Mouse (Mus musculus): ENCODE results near the gene Itgae. TPM values are rescaled to one million over a fixed set of nuclear protein-coding genes. Genes with fewer than 3 reads are reported as not detected.

Itgae gene
- total RNA-seq, 2 experiments from 2014 or later = 0.10 to 0.17 TPM

GRCm38 (mm10) chr11:73092057-73092456 is 1.7 kb downstream of the Itgae start:
- no peak for DNase-seq (ENCODE audit: low spot score in 2 of 2)

DNA sequence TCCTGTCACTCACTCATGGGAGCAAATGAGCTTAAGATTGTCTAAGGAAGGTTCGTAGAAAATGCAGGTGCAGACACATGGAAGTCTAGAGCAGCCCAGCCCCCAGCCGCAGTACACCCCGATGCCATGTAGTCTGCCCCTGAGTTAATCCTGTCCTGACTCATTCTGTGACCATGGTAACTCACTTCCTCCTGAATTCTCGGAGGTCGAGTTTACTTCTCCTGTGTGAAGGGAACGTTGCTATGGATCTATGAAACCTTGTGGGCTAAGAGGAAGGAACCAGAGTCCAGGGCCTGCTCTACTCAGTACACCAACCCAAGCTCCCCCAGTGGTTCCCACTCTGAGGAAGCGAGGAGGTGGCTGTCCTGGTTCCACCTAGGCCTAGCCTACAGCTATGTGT is 2.5 kb downstream of the Itgae start:
- DNase-seq (ENCODE audit: low spot score in 2 of 2) = no peak

- no peak for DNase-seq (ENCODE audit: low spot score in 2 of 2)
Measured at GRCm38 (mm10) chr11:73094231-73094995, 4.0 kb downstream of the Itgae start.

DNA sequence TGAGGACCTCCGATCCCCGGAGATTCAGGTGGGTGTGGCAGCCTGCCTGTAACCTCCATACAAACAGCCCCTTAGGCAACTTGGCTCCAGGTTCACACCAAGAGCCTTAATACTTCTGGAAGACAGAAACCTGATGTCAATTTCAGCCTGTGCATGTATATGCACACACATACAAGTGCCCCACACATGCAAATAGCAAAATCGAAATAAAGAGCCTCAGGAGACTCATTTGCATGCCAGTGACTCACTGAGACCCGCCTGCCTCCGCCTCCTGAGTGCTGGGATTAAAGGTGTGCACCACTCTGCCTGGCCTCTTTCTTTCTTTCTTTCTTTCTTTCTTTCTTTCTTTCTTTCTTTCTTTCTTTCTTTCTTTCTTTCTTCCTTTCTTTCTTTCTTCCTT is 8.5 kb downstream of the Itgae start:
- DNase-seq (ENCODE audit: low spot score in 2 of 2) = no peak

DNA sequence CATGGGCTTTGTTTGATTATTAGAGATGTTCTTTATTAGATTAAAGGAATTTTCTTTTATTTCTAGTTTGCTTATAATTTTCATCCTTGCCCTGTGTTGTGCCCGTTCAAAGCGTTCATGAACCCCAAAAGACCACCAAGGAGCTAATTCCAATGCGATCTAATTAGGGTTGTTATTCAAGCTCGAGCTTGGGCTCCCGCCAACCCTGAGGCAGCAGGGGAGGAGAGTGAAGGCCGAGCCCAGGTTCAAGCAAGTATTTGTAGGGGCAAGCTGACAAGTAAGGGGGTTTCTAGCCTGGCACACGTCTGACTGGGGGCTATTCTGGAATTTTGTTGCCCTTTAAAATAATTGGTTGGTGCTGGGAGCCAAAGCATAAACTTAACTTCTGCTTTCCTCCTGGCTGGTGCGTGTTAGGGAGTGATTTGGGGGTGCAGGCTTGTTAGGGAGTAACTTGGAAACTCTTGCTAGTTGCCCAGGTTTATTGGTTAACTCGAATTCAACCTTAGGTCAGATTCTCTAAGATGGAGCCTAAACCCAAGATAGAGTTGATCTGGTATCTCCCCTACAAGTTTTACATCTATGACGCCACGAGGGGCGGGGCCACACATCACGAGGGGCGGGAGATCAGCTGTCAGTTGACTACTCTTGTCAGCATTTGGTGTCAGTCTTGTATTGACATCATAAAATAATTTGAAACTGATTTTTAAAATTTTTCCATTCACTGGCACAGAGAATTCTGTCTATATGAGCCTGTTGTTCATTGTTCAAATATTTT is 9.8 kb downstream of the Itgae start:
- DNase-seq (ENCODE audit: low spot score in 2 of 2) = no peak

- no peak for DNase-seq (ENCODE audit: low spot score in 2 of 2)
Measured at GRCm38 (mm10) chr11:73101308-73101707, 10.9 kb downstream of the Itgae start.

GRCm38 (mm10) chr11:73105246-73105645 is 14.9 kb downstream of the Itgae start:
- DNase-seq (ENCODE audit: low spot score in 2 of 2) = no peak

GRCm38 (mm10) chr11:73107358-73107757 is 17.0 kb downstream of the Itgae start:
- peak in 1 of 2 experiments; percentile 63 for DNase-seq (ENCODE audit: low spot score in 2 of 2)

DNA sequence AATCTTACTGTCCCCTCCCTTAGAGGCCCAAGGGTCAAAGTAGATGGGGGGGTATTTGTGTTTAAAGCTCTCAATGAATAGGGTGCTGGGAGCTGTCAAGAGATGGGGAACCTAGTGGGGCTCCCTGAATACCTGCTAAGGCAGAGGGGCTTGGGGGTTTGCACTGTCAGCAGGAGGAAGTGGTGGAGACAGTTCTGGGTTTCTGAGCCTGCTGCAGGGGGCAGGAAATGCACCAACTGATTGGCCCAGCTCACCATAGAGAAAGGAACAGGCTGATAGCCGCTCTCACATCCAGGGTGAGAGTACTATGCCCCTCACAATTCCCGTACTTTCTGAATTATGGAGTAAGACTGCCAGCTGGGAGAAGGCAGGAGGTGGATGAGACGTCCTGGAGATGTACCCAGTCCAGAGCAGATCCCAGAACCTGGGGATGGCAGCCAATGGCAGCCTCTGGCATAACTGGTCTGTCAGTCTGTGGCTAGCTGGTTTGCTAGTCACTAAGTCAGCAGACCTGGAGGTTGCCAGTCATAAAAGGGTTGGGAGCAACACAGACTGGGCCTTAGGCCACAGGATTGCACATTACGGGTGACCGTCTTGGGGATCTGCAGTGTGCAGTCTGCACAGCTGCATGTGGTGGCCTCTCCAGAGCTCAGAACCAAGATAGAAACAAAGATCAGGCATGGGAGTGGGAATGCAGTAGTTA is 18.0 kb downstream of the Itgae start:
- no peak for DNase-seq (ENCODE audit: low spot score in 2 of 2)

DNA sequence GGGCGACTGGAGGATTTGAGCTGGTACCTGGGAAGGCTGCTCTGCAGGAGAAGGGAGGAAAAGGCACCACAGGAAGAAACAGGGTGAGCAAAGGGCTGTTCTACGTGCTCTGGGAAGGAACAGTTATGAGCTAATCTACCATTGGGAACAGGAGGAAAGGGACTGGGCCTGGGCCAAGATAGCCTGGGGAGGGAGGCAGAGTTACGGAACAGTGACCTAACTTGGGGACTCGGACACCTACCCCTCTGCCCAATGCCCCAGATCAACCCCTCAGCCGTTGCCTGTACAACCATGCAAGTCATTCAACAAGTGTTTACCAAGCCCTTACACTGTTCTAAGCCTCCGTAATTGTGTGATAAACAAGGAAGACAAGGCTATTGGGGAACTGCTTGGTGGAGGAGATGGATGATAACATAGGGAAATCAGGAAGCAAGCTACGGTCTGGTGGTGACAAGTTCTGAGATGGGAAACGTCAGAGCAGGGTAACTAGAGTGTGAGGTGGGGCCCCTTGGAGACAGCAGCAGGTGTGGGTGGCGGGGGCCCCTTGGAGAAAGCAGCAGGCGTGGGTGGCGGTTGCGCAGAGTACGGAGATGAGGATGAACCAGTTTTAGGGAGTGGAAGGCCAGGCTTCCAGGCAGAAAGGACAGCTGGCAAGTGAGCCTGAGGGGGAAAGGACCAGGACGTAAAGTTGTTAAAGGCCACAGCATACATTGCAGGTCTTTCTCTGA is 18.7 kb downstream of the Itgae start:
- no peak for DNase-seq (ENCODE audit: low spot score in 2 of 2)

DNA sequence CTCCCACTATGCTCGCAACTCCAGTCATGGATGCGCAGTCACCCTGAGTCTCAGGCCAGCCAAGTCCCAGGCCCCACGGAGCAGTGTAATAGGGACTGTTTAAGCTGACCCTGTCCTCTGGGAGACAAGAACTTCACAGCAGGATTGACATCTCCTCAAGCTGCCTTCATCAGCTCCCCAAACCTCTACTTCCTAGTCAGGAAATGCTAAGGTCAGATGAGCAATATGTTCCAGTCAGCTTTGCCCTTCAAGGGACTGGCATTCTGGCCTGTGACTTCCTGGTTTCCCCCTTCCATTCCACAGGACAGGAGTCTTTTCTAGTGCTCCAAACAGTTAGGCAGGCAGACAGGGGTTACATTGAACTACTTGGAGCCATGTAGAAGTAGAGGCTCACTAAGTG is 19.6 kb downstream of the Itgae start:
- no peak for DNase-seq (ENCODE audit: low spot score in 2 of 2)

DNA sequence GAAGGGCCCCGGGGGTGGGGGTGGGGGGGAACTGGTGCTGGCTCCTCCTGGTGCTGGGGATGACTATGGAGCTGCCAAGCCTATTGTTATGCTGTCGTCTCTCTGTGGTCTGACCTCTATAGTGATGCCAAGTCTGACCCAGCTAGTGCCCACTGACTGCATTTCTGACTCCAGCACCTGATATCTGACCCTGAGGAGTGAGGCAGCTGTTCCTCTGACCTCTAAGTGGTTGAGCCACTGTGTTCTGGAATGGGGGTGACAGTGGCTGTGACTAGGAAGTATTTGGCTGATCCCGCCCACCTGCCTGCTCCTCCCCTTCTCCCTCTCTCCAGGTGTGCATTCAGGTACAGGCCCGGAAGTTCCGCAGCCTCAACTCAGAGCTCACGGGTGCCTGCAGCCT is 21.0 kb downstream of the Itgae start:
- no peak for DNase-seq (ENCODE audit: low spot score in 2 of 2)

DNA sequence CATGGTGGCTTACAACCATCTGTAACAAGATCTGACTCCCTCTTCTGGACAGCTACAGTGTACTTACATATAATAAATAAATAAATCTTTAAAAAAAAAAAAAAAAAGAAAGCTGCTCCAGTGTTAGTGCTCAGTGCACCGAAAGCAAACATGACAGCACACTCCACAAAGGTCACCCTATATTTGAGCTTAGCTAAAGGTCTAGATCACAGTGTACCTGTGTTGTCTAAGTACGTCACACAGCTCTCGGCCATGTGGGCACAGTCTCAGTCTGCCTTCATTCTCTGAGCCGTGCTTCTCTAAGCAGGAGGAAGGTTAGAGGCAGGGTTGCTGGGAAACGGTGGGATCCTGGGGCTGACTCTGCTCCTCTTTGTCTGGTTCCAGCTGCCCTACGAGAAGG is 36.1 kb downstream of the Itgae start:
- DNase-seq (ENCODE audit: low spot score in 2 of 2) = no peak

DNA sequence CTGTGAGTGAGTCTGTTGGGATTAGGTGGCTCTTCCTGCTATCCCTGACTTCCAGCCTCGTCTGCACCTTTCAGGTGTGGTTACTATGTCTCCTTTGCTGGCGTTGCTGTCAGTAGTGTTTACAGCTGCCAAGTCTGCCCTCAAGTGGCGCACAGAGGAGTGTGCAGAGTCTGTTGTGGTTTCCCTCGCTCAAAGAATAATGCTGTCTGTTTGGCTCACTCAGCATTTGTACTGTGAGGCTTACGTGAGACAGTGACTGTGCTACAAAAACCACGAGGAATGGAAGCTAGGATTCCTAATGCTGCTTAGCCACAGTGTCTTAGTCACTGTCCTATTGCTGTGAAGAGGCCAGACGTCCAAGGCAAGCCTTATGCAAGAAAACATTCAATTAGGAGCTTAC is 40.6 kb downstream of the Itgae start:
- DNase-seq (ENCODE audit: low spot score in 2 of 2) = peak in 1 of 2 experiments; percentile 27

GRCm38 (mm10) chr11:73132999-73133398 is 42.6 kb downstream of the Itgae start:
- DNase-seq (ENCODE audit: low spot score in 2 of 2) = no peak

- DNase-seq (ENCODE audit: low spot score in 2 of 2) = no peak
Measured at GRCm38 (mm10) chr11:73134222-73134621, 43.8 kb downstream of the Itgae start.

DNA sequence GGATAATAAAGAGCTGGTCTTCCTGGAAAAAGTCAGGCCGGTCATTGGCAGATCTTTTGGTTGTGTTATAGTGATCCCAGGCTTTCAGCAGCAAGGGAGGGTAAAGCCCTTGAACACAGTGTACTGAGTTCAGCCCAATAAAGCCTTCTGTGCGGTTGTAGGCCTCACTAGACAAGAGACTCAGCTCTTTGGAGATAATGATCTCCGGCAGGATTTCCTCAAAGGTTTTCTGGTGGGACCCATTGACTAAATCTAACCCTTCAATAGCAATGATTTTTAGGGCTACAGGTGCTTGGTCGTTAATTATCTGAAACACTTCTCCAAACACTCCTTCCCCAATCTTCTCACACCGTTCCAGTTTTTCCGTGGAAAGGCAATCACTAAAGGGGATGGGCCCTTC is 46.2 kb downstream of the Itgae start:
- DNase-seq (ENCODE audit: low spot score in 2 of 2) = no peak

- DNase-seq (ENCODE audit: low spot score in 2 of 2) = no peak
Measured at GRCm38 (mm10) chr11:73137116-73137515, 46.7 kb downstream of the Itgae start.

- peak; percentile 86 to 90 for DNase-seq (ENCODE audit: low spot score in 2 of 2)
Measured at GRCm38 (mm10) chr11:73137591-73138501, 47.5 kb downstream of the Itgae start, which contains the start of gene Haspin. Haspin (minus strand) TSS chr11:73138294.

- DNase-seq (ENCODE audit: low spot score in 2 of 2) = no peak
Measured at GRCm38 (mm10) chr11:73144261-73144681, 53.9 kb downstream of the Itgae start.
